Mouse (Mus musculus) liver, embryonic 14.5 days (tissue): ENCODE data around the gene Numa1.

Experiments used
- CTCF ChIP-seq: IDR thresholded peaks from 2 replicates; pipeline ENCODE4 v1.5.1; 2016; ENCODE audit warnings: antibody characterized with exemption, low read depth, control low read depth
- EP300 ChIP-seq: IDR thresholded peaks from 2 replicates; pipeline ENCODE4 v1.6.1; 2016; ENCODE audit warnings: antibody characterized with exemption, low read depth

- TF ChIP-seq CTCF (no peak), EP300 (no peak)
These were observed 79.5 kb downstream of the Numa1 start for GRCm38 (mm10) chr7:102013416-102013815.
